ENCODE assay signal across 1 mouse cellular context in the genomic region with DNA sequence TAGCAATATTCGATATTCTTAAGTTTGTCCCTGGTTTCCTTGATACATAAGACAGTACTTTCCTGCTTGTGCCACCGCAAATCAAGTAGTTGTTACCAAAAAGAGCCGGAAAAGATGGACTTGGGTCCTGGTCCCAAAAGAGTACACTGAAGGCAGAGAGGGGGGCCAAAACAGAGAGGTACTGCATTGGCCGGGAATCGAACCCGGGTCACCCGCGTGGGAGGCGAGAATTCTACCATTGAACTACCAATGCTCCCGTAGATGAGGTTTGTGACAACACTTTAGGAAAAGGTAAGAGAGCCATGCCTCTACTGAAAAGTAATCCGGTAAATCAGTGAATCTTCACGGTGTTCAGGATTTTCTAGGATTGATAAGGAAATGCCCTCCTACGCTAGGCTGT. TPM values are rescaled to one million over a fixed set of nuclear protein-coding genes. Genes with fewer than 3 reads are reported as not detected.
"Had no signal": no experiment of that assay in that cellular context is flagged by ENCODE, and none has a peak within 500 bp of the region (broad histone marks: within the 10 kb centered on the region; RNA-seq: fewer than 3 reads in every experiment).

No protein-coding gene starts in this region.

RNA-seq across cellular contexts. Expression of gene Fcgr1, which starts 57.2 kb away (rescaled TPM):
- total RNA-seq: megakaryocyte-erythroid progenitor cell, adult 5-6 weeks had no signal
